In genomic region chr13:111954520-111954884, GRCm38 (mm10) we compare ENCODE assay signal across 8 mouse cellular contexts.
DNase-seq lines count a peak whose midpoint lies in the region; ATAC-seq and TF ChIP-seq lines count a peak whose summit lies in the region.

No protein-coding gene starts in this region.

- no peak for DNase-seq in layer of hippocampus, adult 2 months (ENCODE audit: low spot score in 2 of 2)
- DNase-seq in layer of hippocampus, adult 9-11 months, result no peak
- peak; percentile 99 for DNase-seq in heart, adult 11 months
- DNase-seq in kidney, adult 9 months, result peak; percentile 61
- DNase-seq in skeletal muscle tissue, adult 2 months (ENCODE audit: low read depth, low spot score), result peak; percentile 38
- DNase-seq in spleen, adult 12 weeks (ENCODE audit: low spot score), result no peak

- H3K27ac ChIP-seq in layer of hippocampus, adult 2 months, result peak overlapping the region; percentile 51; the same call in 1 of the 2 replicates

- no peak overlapping the region for H3K4me3 ChIP-seq in layer of hippocampus, adult 2 months

- ATAC-seq in erythroblast, adult 5-6 weeks (replicated peaks; ENCODE audit: low FRiP score, poor library complexity, severe bottlenecking), result no peak
- no peak for ATAC-seq in monocyte, adult 5-6 weeks (replicated peaks; ENCODE audit: insufficient number of reproducible peaks, low FRiP score, low TSS enrichment, poor library complexity, severe bottlenecking)

- no peak for TF ChIP-seq CTCF in layer of hippocampus, adult 2 months (conservative IDR thresholded peaks at IDR 0.05)

Comparison
In these comparisons a context has a peak if more than half of its experiments do, and no peak if none do; other contexts are left out.
1. DNase-seq: peak in heart, adult 11 months (single experiment), kidney, adult 9 months (single experiment) and skeletal muscle tissue, adult 2 months (single experiment); none in layer of hippocampus, adult 2 months (0 of 2), layer of hippocampus, adult 9-11 months (single experiment) and spleen, adult 12 weeks (single experiment).